Mouse (Mus musculus): ENCODE data around the gene Pik3r2.

- TF ChIP-seq POLR2A (IDR thresholded peaks at IDR 0.05; ENCODE audit: control insufficient read depth in 1 of 2, insufficient read depth in 1 of 2, low read depth in 1 of 2, low read length in 2 of 2, poor library complexity in 1 of 2) (no peak), CTCF (IDR thresholded peaks at IDR 0.05 in 2 of 3, conservative IDR thresholded peaks at IDR 0.05 in 1 of 3; ENCODE audit: control insufficient read depth in 1 of 3, insufficient read depth in 1 of 3, low read depth in 2 of 3, low read length in 3 of 3, poor library complexity in 1 of 3, severe bottlenecking in 1 of 3) (no peak), MAZ (IDR thresholded peaks at IDR 0.05; ENCODE audit: low read depth, low read length) (no peak), TCF12 (IDR thresholded peaks at IDR 0.05; ENCODE audit: low read depth, low read length) (no peak), CHD2 (IDR thresholded peaks at IDR 0.05; ENCODE audit: low read length) (no peak), EP300 (IDR thresholded peaks at IDR 0.05; ENCODE audit: low read depth in 1 of 2, low read length in 2 of 2) (no peak)
These were observed 34.9 kb downstream of the Pik3r2 start for GRCm38 (mm10) chr8:70741661-70742060.
